Mouse (Mus musculus) ES-E14 (cell line): ENCODE results near the gene Gm826.

Experiments used
- CHD2 ChIP-seq: IDR thresholded peaks from 2 replicates; pipeline ENCODE4 v1.6.1; 2014; ENCODE audit warnings: mild to moderate bottlenecking, low read depth, low read length, inconsistent platforms
- HCFC1 ChIP-seq: IDR thresholded peaks from 2 replicates; pipeline ENCODE4 v1.6.1; 2012; ENCODE audit warnings: low read length, inconsistent platforms, borderline replicate concordance; ENCODE audit not compliant: insufficient read depth
- MAFK ChIP-seq: IDR thresholded peaks from 2 replicates; pipeline ENCODE4 v1.6.1; 2014; ENCODE audit warnings: mild to moderate bottlenecking, low read depth, low read length, inconsistent platforms; ENCODE audit not compliant: insufficient read depth

DNA sequence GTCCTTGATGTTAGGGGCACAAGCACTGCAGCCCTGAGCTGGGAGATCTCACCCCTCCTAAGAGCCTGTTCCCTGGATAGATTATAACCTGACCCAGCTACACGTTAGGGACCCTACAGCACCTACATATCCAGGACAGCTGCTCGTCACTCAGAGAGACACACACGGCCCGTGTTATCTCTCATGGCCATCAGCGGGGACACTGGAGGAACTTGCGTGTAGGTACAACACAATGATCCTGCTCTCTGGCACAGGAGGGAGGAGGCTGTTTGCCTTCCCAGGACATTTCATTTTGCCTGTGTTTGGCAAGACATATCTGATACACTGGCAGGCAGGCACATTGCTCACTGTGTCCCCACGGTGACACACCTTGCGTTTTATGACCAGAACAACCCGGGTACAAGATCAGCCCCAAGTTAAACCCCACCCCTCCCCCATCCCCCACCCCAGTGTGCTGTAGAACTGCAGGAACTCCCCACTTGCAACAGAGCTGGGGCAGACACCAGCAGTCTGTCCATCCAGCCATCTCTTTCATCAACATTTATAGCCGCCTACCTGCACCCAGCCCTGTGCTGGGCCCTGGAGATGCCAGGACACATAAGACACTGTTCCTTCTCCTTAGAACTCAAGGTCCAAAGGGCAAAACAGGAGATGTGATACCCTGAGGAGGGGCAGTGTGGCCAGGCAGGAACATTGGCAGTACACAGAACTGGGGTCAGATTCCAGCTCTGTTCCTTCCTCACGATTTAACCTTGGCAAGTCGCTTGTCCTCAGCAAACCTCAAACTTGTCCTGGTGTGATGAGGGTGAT is 1.2 kb downstream of the Gm826 start:
- no peak for TF ChIP-seq MAFK
- no peak for TF ChIP-seq HCFC1
- TF ChIP-seq CHD2 = no peak
